Mouse (Mus musculus) hindbrain, embryonic 10.5 days (tissue): ENCODE measurements around the gene Mfsd2a. TPM values are rescaled to one million over a fixed set of nuclear protein-coding genes. Genes with fewer than 3 reads are reported as not detected.
"Not testable (repeated sequence)": the region's sequence is repeated elsewhere in the genome, so short reads cannot be mapped to it uniquely, and the experiment has no call there.

Source experiments
- DNase-seq: peaks from one replicate; pipeline ENCODE4 v3.0.0-alpha.2; 2017; ENCODE audit warnings: low spot score
- H3K27ac ChIP-seq: fragments of 300-500 bp; sonication (generic); 2 replicates; pipeline ENCODE4 v1.5.1; 2016; ENCODE audit warnings: mild to moderate bottlenecking, moderate library complexity
- H3K27me3 ChIP-seq: fragments of 300-500 bp; sonication (generic); 2 replicates; pipeline ENCODE4 v1.6.1; 2016; ENCODE audit warnings: mild to moderate bottlenecking; ENCODE audit not compliant: poor library complexity, insufficient read depth, severe bottlenecking
- H3K36me3 ChIP-seq: fragments of 300-500 bp; sonication (generic); 2 replicates; pipeline ENCODE4 v1.6.1; 2016; ENCODE audit warnings: mild to moderate bottlenecking, moderate library complexity
- H3K4me1 ChIP-seq: fragments of 300-500 bp; sonication (generic); replicated peaks from 2 replicates; pipeline ENCODE4 v1.6.1; 2016; ENCODE audit warnings: mild to moderate bottlenecking
- H3K4me3 ChIP-seq: fragments of 300-500 bp; sonication (generic); 2 replicates; pipeline ENCODE4 v1.5.1; 2016; ENCODE audit warnings: mild to moderate bottlenecking, moderate library complexity
- H3K9me3 ChIP-seq: fragments of 300-500 bp; sonication (generic); 2 replicates; pipeline ENCODE4 v1.6.1; 2016; ENCODE audit warnings: mild to moderate bottlenecking, moderate library complexity
- WGBS: fragments of 180-500 bp; shearing (Covaris S2); methylation state at CpG from one replicate; pipeline ENCODE4 v1.1.7; 2016; 5-methylcytosine and 5-hydroxymethylcytosine counted together
- polyA plus RNA-seq: library from polyadenylated mRNA; unstranded; fragments of >200 nt; fragmentation: Nextera tagmentation; extraction: Ambion mirVana; gene quantifications from 2 replicates; pipeline ENCODE4 v1.2.1, GENCODE M21; 2016

Gene Mfsd2a
- polyA plus RNA-seq, 1 experiment from 2014 or later: 28.9 TPM

DNA sequence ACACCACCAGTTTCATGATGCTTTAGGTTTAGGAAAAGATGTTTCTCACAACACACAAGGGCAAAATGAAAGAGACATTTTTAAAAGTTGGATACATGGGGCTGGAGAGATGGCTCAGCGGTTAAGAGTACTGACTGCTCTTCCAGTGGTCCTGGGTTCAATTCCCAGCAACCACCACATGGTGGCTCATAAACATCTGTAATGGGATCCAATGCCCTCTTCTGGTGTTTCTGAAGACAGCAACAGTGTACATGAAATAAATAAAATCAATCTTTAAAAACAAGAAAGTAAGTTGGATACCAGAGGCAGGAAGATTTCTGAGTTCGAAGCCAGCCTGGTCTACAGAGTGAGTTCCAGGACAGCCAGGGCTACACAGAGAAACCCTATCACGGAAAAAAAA, 27.0 kb upstream of the Mfsd2a start:
- 50% methylated on average over 3 of the region's 3 CpGs for WGBS
- peak; percentile 22 for DNase-seq
- H3K27ac ChIP-seq, H3K4me3 ChIP-seq, H3K36me3 ChIP-seq, H3K9me3 ChIP-seq: not testable (repeated sequence)
- H3K27me3 ChIP-seq: peaks cover 17% of the 10 kb centered on the region
- peaks cover 11% of the 10 kb centered on the region for H3K4me1 ChIP-seq

DNA sequence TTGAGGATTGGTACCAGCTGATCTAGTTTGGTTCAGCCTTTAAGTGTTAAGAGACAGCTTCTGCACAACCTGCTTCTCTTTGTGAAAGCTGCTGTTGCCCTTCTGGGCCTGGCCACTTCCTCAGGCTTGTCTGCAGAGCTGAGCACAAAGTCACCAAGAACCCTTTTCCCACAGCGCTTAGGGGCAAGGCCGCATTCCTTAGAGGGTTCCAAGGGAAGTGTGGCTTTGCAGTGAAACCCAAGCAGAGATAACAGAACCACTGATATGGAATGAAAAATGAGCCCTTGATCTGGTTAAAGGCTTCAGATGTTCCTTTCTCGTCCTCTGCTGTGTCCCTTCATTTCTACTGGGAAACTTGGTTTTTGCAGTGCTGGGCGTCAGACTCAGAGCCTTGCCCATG, 26.4 kb upstream of the Mfsd2a start:
- no peak overlapping the region for H3K4me3 ChIP-seq
- 0 out of 2 replicates have a peak, but pooled peaks cover 7% of the 10 kb centered on the region for H3K9me3 ChIP-seq
- H3K4me1 ChIP-seq: peaks cover 17% of the 10 kb centered on the region
- H3K36me3 ChIP-seq: no peaks in the 10 kb centered on the region
- peaks cover 22% of the 10 kb centered on the region for H3K27me3 ChIP-seq
- no peak for DNase-seq
- WGBS: 85% methylated on average over 4 of the region's 4 CpGs
- no peak overlapping the region for H3K27ac ChIP-seq

DNA sequence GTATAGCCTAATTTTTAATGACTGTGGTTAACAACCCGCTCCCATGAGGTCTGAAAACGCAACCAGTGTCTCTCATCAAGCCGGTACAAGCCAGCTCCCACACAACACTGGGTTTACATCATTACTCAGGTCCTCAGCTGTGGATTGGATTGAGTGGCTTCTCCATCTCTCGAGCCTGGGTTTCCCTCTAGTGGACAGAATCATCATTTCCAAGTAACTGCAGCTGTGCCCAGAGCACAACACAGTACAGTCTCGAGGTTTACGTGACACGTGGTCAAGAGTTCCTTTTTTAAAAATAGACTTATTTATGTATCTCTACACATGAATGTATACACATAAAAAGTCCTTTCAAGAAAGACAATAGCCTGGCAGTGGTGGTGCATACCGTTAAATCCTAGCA, 24.1 kb upstream of the Mfsd2a start:
- peak; percentile 49 for DNase-seq
- H3K27ac ChIP-seq: no peak overlapping the region
- peaks cover 38% of the 10 kb centered on the region for H3K27me3 ChIP-seq
- no peak overlapping the region for H3K4me3 ChIP-seq
- no peaks in the 10 kb centered on the region for H3K9me3 ChIP-seq
- WGBS: 56% methylated on average over 8 of the region's 8 CpGs
- H3K4me1 ChIP-seq: peaks cover 24% of the 10 kb centered on the region
- no peaks in the 10 kb centered on the region for H3K36me3 ChIP-seq

- peaks cover 38% of the 10 kb centered on the region for H3K27me3 ChIP-seq
- H3K36me3 ChIP-seq: no peaks in the 10 kb centered on the region
- peak overlapping the region; percentile 50; the same call in 1 of the 2 replicates for H3K27ac ChIP-seq
- no peak for DNase-seq
- H3K4me1 ChIP-seq: peaks cover 24% of the 10 kb centered on the region
- H3K9me3 ChIP-seq: no peaks in the 10 kb centered on the region
- peak overlapping the region; percentile 39 for H3K4me3 ChIP-seq
- WGBS: 25% methylated on average over 17 of the region's 17 CpGs
Observed at GRCm38 (mm10) chr4:122983486-122984261, 22.7 kb upstream of the Mfsd2a start.

- Histone ChIP-seq H3K27me3 (peaks cover 38% of the 10 kb centered on the region), H3K36me3 (no peaks in the 10 kb centered on the region), H3K4me1 (peaks cover 24% of the 10 kb centered on the region), H3K4me3 (no peak overlapping the region; the same call in 1 of the 2 replicates), H3K9me3 (no peaks in the 10 kb centered on the region), H3K27ac (no peak overlapping the region)
- 85% methylated on average over 3 of the region's 3 CpGs for WGBS
- no peak for DNase-seq
Observed at GRCm38 (mm10) chr4:122982537-122982936, 21.5 kb upstream of the Mfsd2a start.

- DNase-seq: no peak
- H3K4me3 ChIP-seq: no peak overlapping the region
- peaks cover 38% of the 10 kb centered on the region for H3K27me3 ChIP-seq
- H3K4me1 ChIP-seq: peaks cover 24% of the 10 kb centered on the region
- no peaks in the 10 kb centered on the region for H3K36me3 ChIP-seq
- no peak overlapping the region for H3K27ac ChIP-seq
- H3K9me3 ChIP-seq: no peaks in the 10 kb centered on the region
- WGBS: 36% methylated on average over 3 of the region's 3 CpGs
Observed at GRCm38 (mm10) chr4:122981930-122982329, 20.9 kb upstream of the Mfsd2a start.

- DNase-seq: no peak
- Histone ChIP-seq H3K27me3 (peaks cover 38% of the 10 kb centered on the region), H3K4me1 (peaks cover 24% of the 10 kb centered on the region), H3K36me3 (no peaks in the 10 kb centered on the region), H3K4me3 (no peak overlapping the region), H3K9me3 (no peaks in the 10 kb centered on the region), H3K27ac (no peak overlapping the region)
- 89% methylated on average over 7 of the region's 7 CpGs for WGBS
Observed at GRCm38 (mm10) chr4:122981238-122981637, 20.2 kb upstream of the Mfsd2a start.

GRCm38 (mm10) chr4:122980684-122981083, 19.7 kb upstream of the Mfsd2a start:
- Histone ChIP-seq H3K4me1 (peaks cover 24% of the 10 kb centered on the region), H3K27ac (no peak overlapping the region), H3K36me3 (no peaks in the 10 kb centered on the region), H3K9me3 (no peaks in the 10 kb centered on the region), H3K4me3 (no peak overlapping the region), H3K27me3 (peaks cover 38% of the 10 kb centered on the region)
- WGBS: 86% methylated on average over 2 of the region's 2 CpGs
- no peak for DNase-seq

DNA sequence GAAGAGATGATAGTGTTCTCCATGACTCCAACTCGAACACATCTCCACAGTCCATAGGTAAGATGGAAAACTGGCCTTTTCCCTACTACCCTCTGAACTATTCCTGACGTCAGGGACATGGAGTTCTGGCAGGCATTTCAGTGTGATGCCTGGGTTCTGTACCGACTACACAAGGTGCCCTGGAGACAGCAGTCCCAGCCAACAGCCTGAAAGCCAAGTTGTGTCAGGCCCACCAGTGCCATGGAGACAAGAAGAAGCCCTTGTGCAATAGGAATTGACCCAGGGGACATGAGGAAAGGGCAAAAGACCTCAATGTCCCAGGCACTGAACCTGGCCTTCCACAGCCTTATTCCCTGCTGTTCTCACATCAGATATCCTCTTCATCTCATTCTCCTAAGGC, 18.8 kb upstream of the Mfsd2a start:
- Histone ChIP-seq H3K4me3 (no peak overlapping the region), H3K9me3 (no peaks in the 10 kb centered on the region), H3K36me3 (no peaks in the 10 kb centered on the region), H3K27ac (no peak overlapping the region), H3K4me1 (peaks cover 24% of the 10 kb centered on the region), H3K27me3 (peaks cover 38% of the 10 kb centered on the region)
- no peak for DNase-seq
- 73% methylated on average over 3 of the region's 3 CpGs for WGBS

- Histone ChIP-seq H3K36me3 (no peaks in the 10 kb centered on the region), H3K4me1 (peaks cover 21% of the 10 kb centered on the region), H3K4me3 (no peak overlapping the region), H3K27me3 (peaks cover 29% of the 10 kb centered on the region), H3K27ac (no peak overlapping the region), H3K9me3 (no peaks in the 10 kb centered on the region)
- DNase-seq: no peak
- 87% methylated on average over 2 of the region's 2 CpGs for WGBS
Observed at GRCm38 (mm10) chr4:122978850-122979249, 17.9 kb upstream of the Mfsd2a start.

DNA sequence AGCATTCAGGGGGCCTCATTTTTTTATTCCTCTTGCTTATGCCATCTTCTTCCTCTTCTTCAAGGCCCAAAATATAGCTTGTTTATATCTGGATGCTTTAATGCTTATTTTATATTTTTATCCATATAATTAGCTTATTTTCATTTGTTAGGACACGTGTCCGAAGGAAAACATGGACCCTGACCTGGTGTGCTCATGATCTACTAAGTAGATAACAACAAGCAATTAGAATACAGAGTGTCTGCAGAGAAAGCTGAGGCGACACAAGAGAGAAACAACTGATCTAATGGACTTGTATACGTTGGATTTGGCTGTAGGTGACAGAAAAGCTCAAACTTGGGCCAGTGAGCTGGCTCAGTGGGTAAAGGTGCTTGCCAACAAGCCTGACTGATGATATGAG, 15.9 kb upstream of the Mfsd2a start:
- Histone ChIP-seq H3K27ac (no peak overlapping the region), H3K27me3 (peaks cover 10% of the 10 kb centered on the region), H3K4me3 (no peak overlapping the region), H3K9me3 (no peaks in the 10 kb centered on the region), H3K4me1 (peaks cover 6% of the 10 kb centered on the region; the same call in 1 of the 2 replicates), H3K36me3 (no peaks in the 10 kb centered on the region)
- WGBS: 80% methylated on average over 4 of the region's 4 CpGs
- DNase-seq: no peak

DNA sequence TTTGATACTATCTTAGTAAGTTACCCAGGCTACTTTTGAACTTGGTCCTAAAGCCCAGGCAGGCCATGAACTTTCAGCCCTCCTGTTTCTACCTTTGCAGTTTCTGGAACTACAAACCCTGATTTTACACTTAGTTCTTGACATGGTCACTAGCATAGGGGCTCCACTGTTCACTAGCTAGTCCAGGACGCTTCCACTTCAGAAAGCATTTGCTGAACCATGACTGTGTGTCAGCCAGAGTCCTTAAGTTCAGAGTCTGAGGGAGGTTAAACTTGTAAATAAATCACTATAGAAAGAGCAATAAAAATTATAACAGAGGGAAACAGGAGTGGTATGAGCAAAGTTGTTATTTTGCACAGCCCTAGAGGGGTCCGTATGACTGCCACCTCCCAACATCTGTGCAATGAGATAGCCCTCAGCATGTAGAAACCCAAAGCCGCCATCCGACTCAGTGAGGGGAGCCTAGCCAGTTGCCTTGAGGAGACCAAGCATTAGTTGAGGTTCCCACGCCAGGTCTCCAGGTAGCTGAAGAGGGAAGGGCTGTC, 14.1 kb upstream of the Mfsd2a start:
- Histone ChIP-seq H3K4me3 (no peak overlapping the region), H3K4me1 (no peaks in the 10 kb centered on the region), H3K9me3 (no peaks in the 10 kb centered on the region), H3K36me3 (no peaks in the 10 kb centered on the region), H3K27ac (no peak overlapping the region), H3K27me3 (no peaks in the 10 kb centered on the region; the same call in 1 of the 2 replicates)
- no peak for DNase-seq
- 88% methylated on average over 5 of the region's 5 CpGs for WGBS

DNA sequence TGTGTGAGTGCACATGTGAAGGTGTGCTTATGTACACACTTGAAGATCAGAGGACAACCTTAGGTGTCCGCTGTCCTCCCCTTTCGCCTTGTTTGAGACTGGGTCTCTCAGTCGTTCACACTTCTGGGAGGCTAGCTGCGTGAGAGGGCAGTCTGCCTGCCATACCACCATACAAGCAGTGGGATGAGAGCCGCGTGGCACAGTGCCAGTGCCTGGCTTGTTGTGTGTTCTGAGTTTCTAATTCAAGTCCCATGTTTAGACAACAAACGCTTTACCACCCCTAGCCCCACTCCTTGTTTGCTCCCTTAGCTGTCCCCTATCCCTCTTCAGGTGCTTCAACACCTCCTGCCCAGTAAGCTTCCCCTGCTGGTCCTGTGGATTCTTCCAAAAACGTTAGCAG, 11.1 kb upstream of the Mfsd2a start:
- Histone ChIP-seq H3K4me1 (no peaks in the 10 kb centered on the region), H3K4me3 (no peak overlapping the region), H3K36me3 (no peaks in the 10 kb centered on the region), H3K9me3 (no peaks in the 10 kb centered on the region), H3K27ac (no peak overlapping the region), H3K27me3 (no peaks in the 10 kb centered on the region; the same call in 1 of the 2 replicates)
- no peak for DNase-seq
- WGBS: 79% methylated on average over 8 of the region's 8 CpGs
